Mouse (Mus musculus): ENCODE results near the gene Pdzrn3. TPM values are rescaled to one million over a fixed set of nuclear protein-coding genes. Genes with fewer than 3 reads are reported as not detected.

The Pdzrn3 gene
- polyA plus RNA-seq, 1 experiment from 2014 or later = 8.9 TPM

DNA sequence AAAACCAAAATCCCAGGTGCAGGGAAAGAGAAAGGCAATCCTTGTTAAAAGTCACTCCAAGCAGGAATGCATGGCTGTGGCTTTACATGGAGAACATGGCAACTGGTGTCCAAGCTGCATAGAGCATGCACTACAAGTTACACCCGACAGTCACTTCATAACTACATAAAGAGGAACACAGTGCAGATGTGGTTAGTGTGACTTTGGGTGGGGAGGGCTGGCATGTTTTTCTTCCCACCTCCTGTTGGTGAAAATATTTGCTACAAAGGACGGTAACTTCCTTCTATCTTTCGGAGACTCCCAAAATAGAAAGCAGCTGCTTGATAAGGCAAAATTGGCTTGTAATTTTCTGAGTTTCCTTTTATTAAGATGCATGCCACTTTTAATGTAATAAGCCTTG lies 190.8 kb downstream of the Pdzrn3 start:
- no peaks in the 10 kb centered on the region for H3K4me1 ChIP-seq
- no peak for DNase-seq (ENCODE audit: low spot score)
- H3K36me3 ChIP-seq = 0 out of 2 replicates have a peak, but pooled peaks cover 4% of the 10 kb centered on the region
- H3K9me3 ChIP-seq = no peaks in the 10 kb centered on the region
- WGBS = 46% methylated on average over 3 of the region's 3 CpGs
- H3K4me3 ChIP-seq = no peak overlapping the region
- no peak overlapping the region for H3K27ac ChIP-seq
- peaks cover 3% of the 10 kb centered on the region; the same call in 1 of the 2 replicates for H3K27me3 ChIP-seq (ENCODE audit: insufficient read depth, poor library complexity, severe bottlenecking)

DNA sequence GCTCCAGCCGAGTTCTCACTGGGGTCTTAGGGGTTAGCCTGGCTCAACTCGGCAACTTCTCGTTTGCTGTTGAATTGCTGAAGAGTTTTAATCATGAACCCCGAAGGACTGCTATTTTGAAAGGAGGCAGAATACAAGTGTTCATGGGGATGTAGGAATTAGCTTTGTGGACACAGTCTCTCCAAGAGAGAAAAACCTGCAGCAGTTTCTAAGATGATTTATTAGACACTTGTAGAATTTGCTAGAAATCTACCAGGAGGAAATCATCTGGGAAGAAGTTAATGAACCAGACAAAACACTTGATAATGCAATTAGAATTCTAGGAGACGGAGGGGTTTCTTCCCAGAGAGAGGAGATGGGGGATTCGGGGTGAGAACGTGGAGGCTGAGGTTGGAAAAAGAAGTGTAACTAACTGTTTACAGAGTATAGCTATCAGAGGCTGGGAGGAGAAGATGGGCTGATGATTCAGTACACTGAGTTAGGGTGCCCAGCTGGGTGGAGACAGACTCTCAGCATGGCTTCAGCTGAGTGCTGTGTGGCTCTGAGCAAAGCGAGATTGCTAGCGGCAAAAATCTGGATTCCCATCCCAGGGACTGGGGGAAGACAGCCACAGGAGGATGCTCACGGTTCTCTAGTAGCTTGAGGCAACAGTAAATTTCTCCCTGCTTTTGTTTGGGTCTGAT lies 193.5 kb downstream of the Pdzrn3 start:
- no peak overlapping the region for H3K27ac ChIP-seq
- H3K27me3 ChIP-seq (ENCODE audit: insufficient read depth, poor library complexity, severe bottlenecking) = peaks cover 3% of the 10 kb centered on the region; the same call in 1 of the 2 replicates
- WGBS = 76% methylated on average over 10 of the region's 10 CpGs
- H3K4me1 ChIP-seq = no peaks in the 10 kb centered on the region
- H3K9me3 ChIP-seq = no peaks in the 10 kb centered on the region
- H3K36me3 ChIP-seq = no peaks in the 10 kb centered on the region
- DNase-seq (ENCODE audit: low spot score) = no peak
- no peak overlapping the region for H3K4me3 ChIP-seq

- WGBS = 54% methylated on average over 7 of the region's 7 CpGs
- peaks cover 36% of the 10 kb centered on the region for H3K27me3 ChIP-seq (ENCODE audit: insufficient read depth, poor library complexity, severe bottlenecking)
- DNase-seq (ENCODE audit: low spot score) = no peak
- H3K4me3 ChIP-seq = 0 out of 2 replicates have a peak overlapping the region, but pooled peaks have one; percentile 2
- peaks cover 14% of the 10 kb centered on the region for H3K4me1 ChIP-seq
- H3K27ac ChIP-seq = no peak overlapping the region
- H3K36me3 ChIP-seq = peaks cover 27% of the 10 kb centered on the region
- no peaks in the 10 kb centered on the region for H3K9me3 ChIP-seq
Measured at GRCm38 (mm10) chr6:101170699-101171098, 207.0 kb downstream of the Pdzrn3 start.

DNA sequence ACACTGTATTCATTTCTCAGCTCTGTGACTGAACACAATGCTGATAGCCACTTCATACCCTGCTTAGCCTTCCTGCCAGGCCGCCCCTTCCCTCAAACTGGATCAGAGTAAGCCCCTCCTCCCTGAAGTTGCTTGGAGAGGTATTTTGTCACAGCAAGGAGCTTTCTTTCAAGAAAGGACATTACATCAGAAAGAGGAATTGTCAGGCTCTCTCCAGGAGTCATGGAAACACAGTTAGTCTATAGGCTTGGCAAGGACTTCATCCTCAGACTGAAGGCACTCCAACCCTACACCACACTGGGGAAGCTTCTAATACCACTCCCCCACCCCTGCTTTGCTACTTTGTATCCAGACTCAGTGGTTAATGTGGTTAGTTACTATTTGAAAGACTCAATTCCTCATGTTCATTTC lies 224.2 kb downstream of the Pdzrn3 start:
- 71% methylated on average over 1 of the region's 1 CpGs for WGBS
- Histone ChIP-seq H3K9me3 (0 out of 2 replicates have a peak, but pooled peaks cover 7% of the 10 kb centered on the region), H3K27ac (no peak overlapping the region), H3K27me3 (ENCODE audit: insufficient read depth, poor library complexity, severe bottlenecking) (no peaks in the 10 kb centered on the region), H3K4me3 (no peak overlapping the region), H3K4me1 (no peaks in the 10 kb centered on the region), H3K36me3 (peaks cover 71% of the 10 kb centered on the region)
- DNase-seq (ENCODE audit: low spot score) = no peak

DNA sequence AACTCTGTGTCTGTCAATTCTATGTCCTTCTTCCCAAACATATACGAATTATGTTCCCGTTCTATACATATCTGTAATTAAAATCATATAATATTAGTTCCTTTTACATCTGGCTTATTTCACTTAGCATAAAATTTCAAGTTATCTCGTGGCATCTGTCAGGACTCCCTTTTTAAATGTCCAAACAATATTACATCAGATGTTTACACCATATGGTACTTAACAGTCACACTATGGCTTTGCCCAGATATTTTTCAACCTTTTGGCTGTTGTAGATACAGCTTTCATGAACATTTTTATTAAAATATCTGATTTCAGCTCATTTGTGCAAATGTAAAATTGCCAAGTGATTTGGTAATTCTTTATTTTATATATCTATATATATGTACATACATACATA lies 242.3 kb downstream of the Pdzrn3 start:
- no peaks in the 10 kb centered on the region for H3K4me1 ChIP-seq
- H3K4me3 ChIP-seq = no peak overlapping the region
- DNase-seq (ENCODE audit: low spot score) = no peak
- H3K27ac ChIP-seq = no peak overlapping the region
- no peaks in the 10 kb centered on the region for H3K36me3 ChIP-seq
- H3K27me3 ChIP-seq (ENCODE audit: insufficient read depth, poor library complexity, severe bottlenecking) = no peaks in the 10 kb centered on the region
- 81% methylated on average over 3 of the region's 3 CpGs for WGBS
- no peaks in the 10 kb centered on the region for H3K9me3 ChIP-seq

GRCm38 (mm10) chr6:101125396-101125795 lies 252.3 kb downstream of the Pdzrn3 start:
- 75% methylated on average over 5 of the region's 5 CpGs for WGBS

DNA sequence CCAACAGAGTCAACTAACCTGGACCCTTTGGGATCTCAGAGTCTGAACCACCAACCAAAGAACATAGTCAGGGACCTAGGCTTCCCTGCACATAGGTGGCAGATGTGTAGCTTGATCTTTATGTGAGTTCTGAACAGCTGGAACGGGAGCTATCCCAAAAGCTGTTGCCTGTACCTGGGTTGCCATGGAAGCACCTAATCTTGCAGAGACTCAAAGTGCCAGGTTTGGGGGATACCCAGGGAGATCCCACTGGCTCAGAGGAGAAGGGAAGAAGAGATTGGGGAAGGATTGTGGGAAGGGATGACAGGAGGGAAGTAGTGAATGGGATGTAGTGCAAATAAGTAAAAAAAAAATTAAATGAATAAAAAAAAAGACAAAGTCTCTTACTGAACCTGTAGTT lies 268.7 kb downstream of the Pdzrn3 start:
- no peaks in the 10 kb centered on the region for H3K27me3 ChIP-seq (ENCODE audit: insufficient read depth, poor library complexity, severe bottlenecking)
- no peak for DNase-seq (ENCODE audit: low spot score)
- no peak overlapping the region for H3K4me3 ChIP-seq
- 60% methylated on average over 1 of the region's 1 CpGs for WGBS
- no peak overlapping the region for H3K27ac ChIP-seq
- H3K9me3 ChIP-seq = no peaks in the 10 kb centered on the region
- H3K4me1 ChIP-seq = no peaks in the 10 kb centered on the region
- H3K36me3 ChIP-seq = no peaks in the 10 kb centered on the region

More at GRCm38 (mm10) chr6:101125396-101125795, 252.3 kb downstream of the Pdzrn3 start:
- Histone ChIP-seq H3K4me3 (no peak overlapping the region), H3K4me1 (0 out of 2 replicates have a peak, but pooled peaks cover 5% of the 10 kb centered on the region), H3K36me3 (no peaks in the 10 kb centered on the region), H3K9me3 (no peaks in the 10 kb centered on the region), H3K27me3 (ENCODE audit: insufficient read depth, poor library complexity, severe bottlenecking) (peaks cover 11% of the 10 kb centered on the region; the same call in 1 of the 2 replicates), H3K27ac (no peak overlapping the region)
- no peak for DNase-seq (ENCODE audit: low spot score)

GRCm38 (mm10) chr6:101103506-101103905 lies 274.2 kb downstream of the Pdzrn3 start:
- no peak overlapping the region for H3K4me3 ChIP-seq
- DNase-seq (ENCODE audit: low spot score) = no peak
- H3K27me3 ChIP-seq (ENCODE audit: insufficient read depth, poor library complexity, severe bottlenecking) = no peaks in the 10 kb centered on the region
- WGBS = 86% methylated on average over 6 of the region's 6 CpGs
- no peaks in the 10 kb centered on the region for H3K36me3 ChIP-seq
- H3K4me1 ChIP-seq = no peaks in the 10 kb centered on the region
- H3K9me3 ChIP-seq = no peaks in the 10 kb centered on the region
- no peak overlapping the region for H3K27ac ChIP-seq

DNA sequence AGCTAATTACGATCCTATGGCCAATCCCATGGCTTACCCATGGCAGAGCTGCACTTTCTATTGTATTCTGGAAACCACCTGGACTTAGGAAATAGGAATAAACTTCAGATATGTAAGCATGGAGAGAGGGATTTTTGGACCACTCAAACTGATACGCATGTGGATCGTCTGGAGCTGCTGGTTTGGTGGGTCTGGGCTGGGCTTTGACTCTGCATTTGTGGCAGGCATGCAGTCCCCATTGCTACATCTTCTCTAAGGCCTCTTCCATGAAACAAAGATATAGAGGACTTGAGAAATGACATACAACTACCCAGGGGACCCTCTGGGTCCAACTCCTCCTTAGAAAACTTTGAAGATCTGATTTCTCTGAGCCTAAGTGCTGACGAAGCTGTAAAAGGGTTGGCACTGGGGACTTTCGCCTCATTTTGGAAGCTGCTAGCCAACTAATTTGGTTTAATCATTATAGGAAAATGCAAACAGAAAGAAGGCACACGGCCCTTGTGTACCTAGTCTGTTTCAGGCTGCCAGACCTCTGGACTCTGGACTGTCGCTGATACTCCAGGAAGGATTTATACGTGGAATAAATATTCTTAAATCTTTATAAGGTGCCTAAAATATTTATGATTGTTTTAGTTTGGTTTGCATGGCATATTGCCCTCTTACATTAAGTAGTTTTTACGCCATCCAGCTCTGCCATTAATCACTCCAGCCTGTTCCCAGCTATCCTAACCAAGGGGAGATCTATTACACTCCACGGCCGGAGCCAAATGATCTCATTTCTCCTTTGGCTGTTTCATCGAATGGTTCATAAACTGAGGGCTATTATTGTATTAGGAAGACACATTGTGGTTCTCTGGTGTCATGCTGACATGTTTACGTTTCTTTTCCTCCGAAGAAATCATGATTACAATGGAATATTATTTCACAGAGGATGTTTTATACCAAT lies 275.7 kb downstream of the Pdzrn3 start:
- Histone ChIP-seq H3K4me1 (no peaks in the 10 kb centered on the region), H3K4me3 (no peak overlapping the region), H3K27me3 (ENCODE audit: insufficient read depth, poor library complexity, severe bottlenecking) (no peaks in the 10 kb centered on the region), H3K36me3 (no peaks in the 10 kb centered on the region), H3K27ac (no peak overlapping the region), H3K9me3 (no peaks in the 10 kb centered on the region)
- DNase-seq (ENCODE audit: low spot score) = no peak
- WGBS = 81% methylated on average over 14 of the region's 14 CpGs

All from heart, embryonic 10.5 days (tissue).